ENCODE assay signal across 24 mouse cellular contexts in the genomic region with DNA sequence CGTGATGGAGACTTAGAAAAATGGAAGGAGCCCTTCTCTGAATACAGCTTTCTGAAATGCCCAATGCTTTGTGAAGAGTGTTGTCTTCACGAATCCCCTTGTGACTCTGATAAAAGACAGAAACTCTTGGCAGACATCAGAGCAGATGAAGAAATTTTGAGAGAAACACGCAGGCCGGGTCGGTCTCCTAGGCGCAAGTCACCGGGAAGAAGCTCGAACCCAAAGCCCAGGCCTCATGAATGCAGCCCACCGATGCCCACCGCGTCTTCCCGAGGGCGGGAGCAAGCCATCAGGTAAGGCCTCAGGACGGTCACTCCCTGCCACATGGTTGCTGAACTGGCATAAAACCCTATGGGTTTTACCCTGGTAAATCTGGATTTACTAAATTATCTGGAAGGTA. TPM values are rescaled to one million over a fixed set of nuclear protein-coding genes. Genes with fewer than 3 reads are reported as not detected.
DNase-seq lines count a peak whose midpoint lies in the region; ATAC-seq and TF ChIP-seq lines count a peak whose summit lies in the region.
"Had no signal": no experiment of that assay in that cellular context is flagged by ENCODE, and none has a peak within 500 bp of the region (broad histone marks: within the 10 kb centered on the region; RNA-seq: fewer than 3 reads in every experiment).

No protein-coding gene starts in this region.

- no peak for TF ChIP-seq POLR2A in testis, adult 2 months (IDR thresholded peaks at IDR 0.05; ENCODE audit: control insufficient read depth, low read depth, low read length)

- no peak overlapping the region for H3K27ac ChIP-seq in heart, embryonic 11.5 days (ENCODE audit: low read depth, low read length)
- no peak overlapping the region for H3K27ac ChIP-seq in testis, adult 2 months (ENCODE audit: control insufficient read depth, insufficient read depth, low read depth, low read length)
- no peak overlapping the region for H3K27ac ChIP-seq in brown adipose tissue, adult 24 weeks (replicated peaks; ENCODE audit: low read depth, low read length)
- H3K27ac ChIP-seq: embryonic facial prominence, embryonic 12.5 days; embryonic facial prominence, embryonic 15.5 days; heart, embryonic 15.5 days; hindbrain, embryonic 10.5 days; hindbrain, embryonic 13.5 days; intestine, embryonic 15.5 days had no signal

- no peaks in the 10 kb centered on the region for H3K27me3 ChIP-seq in heart, embryonic 11.5 days (ENCODE audit: control insufficient read depth, insufficient read depth, low read length)
- H3K27me3 ChIP-seq in testis, adult 2 months (ENCODE audit: control insufficient read depth, insufficient read depth, low read length) = no peaks in the 10 kb centered on the region
- H3K27me3 ChIP-seq: embryonic facial prominence, embryonic 12.5 days; embryonic facial prominence, embryonic 15.5 days; heart, embryonic 12.5 days; heart, embryonic 15.5 days; hindbrain, embryonic 13.5 days; intestine, embryonic 15.5 days; Patski had no signal

- H3K4me1 ChIP-seq in heart, embryonic 11.5 days (ENCODE audit: control insufficient read depth, insufficient read depth, low read length) = no peaks in the 10 kb centered on the region
- peaks cover 3% of the 10 kb centered on the region for H3K4me1 ChIP-seq in testis, adult 2 months (ENCODE audit: control insufficient read depth, insufficient read depth, low read length)
- no peaks in the 10 kb centered on the region for H3K4me1 ChIP-seq in brown adipose tissue, adult 24 weeks (ENCODE audit: control insufficient read depth, insufficient read depth, insufficient read length, low read length)
- H3K4me1 ChIP-seq: embryonic facial prominence, embryonic 15.5 days; heart, embryonic 12.5 days; heart, embryonic 15.5 days; hindbrain, embryonic 13.5 days; intestine, embryonic 15.5 days had no signal

- H3K9me3 ChIP-seq in heart, embryonic 11.5 days (replicated peaks; ENCODE audit: control insufficient read depth, low read length) = no peaks in the 10 kb centered on the region
- H3K9me3 ChIP-seq: embryonic facial prominence, embryonic 12.5 days; embryonic facial prominence, embryonic 15.5 days; G1E; heart, embryonic 15.5 days; hindbrain, embryonic 10.5 days; hindbrain, embryonic 13.5 days; intestine, embryonic 15.5 days had no signal

- no peaks in the 10 kb centered on the region for H3K36me3 ChIP-seq in heart, embryonic 11.5 days (ENCODE audit: control insufficient read depth, insufficient read depth, low read length)
- H3K36me3 ChIP-seq in testis, adult 2 months (ENCODE audit: control insufficient read depth, insufficient read depth, low read length) = no peaks in the 10 kb centered on the region; the same call in 1 of the 2 replicates
- H3K36me3 ChIP-seq: embryonic facial prominence, embryonic 12.5 days; embryonic facial prominence, embryonic 15.5 days; G1E; heart, embryonic 15.5 days; hindbrain, embryonic 10.5 days; hindbrain, embryonic 13.5 days; intestine, embryonic 15.5 days had no signal

- WGBS in heart, embryonic 11.5 days (ENCODE audit: insufficient replicate concordance) = 88% methylated on average over 14 of the region's 14 CpGs

- no peak overlapping the region for H3K4me2 ChIP-seq in heart, embryonic 11.5 days
- H3K4me2 ChIP-seq: embryonic facial prominence, embryonic 12.5 days; embryonic facial prominence, embryonic 15.5 days; heart, embryonic 12.5 days; heart, embryonic 15.5 days; hindbrain, embryonic 13.5 days; intestine, embryonic 15.5 days had no signal

- no peak for TF ChIP-seq CTCF in testis, adult 2 months (IDR thresholded peaks at IDR 0.05; ENCODE audit: control insufficient read depth, insufficient read depth, insufficient replicate concordance, low read depth, low read length)

- no peak for ATAC-seq in heart, embryonic 11.5 days (replicated peaks; ENCODE audit: insufficient number of reproducible peaks, low FRiP score, low TSS enrichment)
- ATAC-seq: CD4-positive, CD25-positive, alpha-beta regulatory T cell, adult 4 months; forebrain, embryonic 14.5 days; forebrain, postnatal 0 days; hindbrain, embryonic 16.5 days; intestine, embryonic 15.5 days; Patski had no signal

- DNase-seq in heart, adult 11 months = peak; percentile 90
- DNase-seq in testis, postnatal 10 days (ENCODE audit: low spot score) = no peak
- DNase-seq in lung, postnatal 4 days = no peak
- DNase-seq: cerebellum, adult 18-20 months; cerebellum, adult 9-10 months; cerebellum, postnatal 14 days; forebrain, postnatal 0 days; gastrocnemius, postnatal 36 days; heart, postnatal 10 days had no signal

- no peak overlapping the region for H3K4me3 ChIP-seq in heart, embryonic 11.5 days (ENCODE audit: low read depth, low read length)
- H3K4me3 ChIP-seq in testis, adult 2 months (ENCODE audit: control insufficient read depth, low read depth, low read length) = peak overlapping the region; percentile 32
- H3K4me3 ChIP-seq in brown adipose tissue, adult 24 weeks (ENCODE audit: insufficient read depth, low read depth, low read length) = peak overlapping the region; percentile 31
- H3K4me3 ChIP-seq: embryonic facial prominence, embryonic 12.5 days; embryonic facial prominence, embryonic 15.5 days; heart, embryonic 12.5 days; heart, embryonic 15.5 days; hindbrain, embryonic 10.5 days; hindbrain, embryonic 13.5 days; intestine, embryonic 15.5 days had no signal

- H3K9ac ChIP-seq in heart, embryonic 11.5 days (ENCODE audit: low read depth, low read length) = no peak overlapping the region
- H3K9ac ChIP-seq: embryonic facial prominence, embryonic 12.5 days; embryonic facial prominence, embryonic 15.5 days; forebrain, postnatal 0 days; heart, embryonic 12.5 days; heart, embryonic 15.5 days; hindbrain, embryonic 13.5 days; intestine, embryonic 15.5 days had no signal

RNA-seq across cellular contexts. Expression of a gene that starts 13.5 kb away (rescaled TPM):
- 1.3 and 1.9 TPM in 2 replicates for polyA plus RNA-seq in heart, embryonic 11.5 days (2014; fragmentation: Nextera tagmentation; extraction: Ambion mirVana)
- 75.4 and 75.9 TPM in 2 replicates for polyA plus RNA-seq in testis, adult 2 months (2012; rRNA removed)
- 5.5 and 5.9 TPM in 2 replicates for polyA plus RNA-seq in brown adipose tissue, adult 24 weeks (2012; ENCODE audit: insufficient read depth, insufficient read length, missing spikeins)

RNA-seq across cellular contexts. Expression of a gene that starts 30.5 kb away (rescaled TPM):
- polyA plus RNA-seq in heart, embryonic 11.5 days (2014; fragmentation: Nextera tagmentation; extraction: Ambion mirVana) = 275 and 277 TPM in 2 replicates
- 193 and 369 TPM in 2 replicates for polyA plus RNA-seq in testis, adult 2 months (2012; rRNA removed)
- 98.0 and 116 TPM in 2 replicates for polyA plus RNA-seq in brown adipose tissue, adult 24 weeks (2012; ENCODE audit: insufficient read depth, insufficient read length, missing spikeins)

RNA-seq across cellular contexts. Expression of a gene that starts 38.7 kb away (rescaled TPM):
- 327 and 355 TPM in 2 replicates for polyA plus RNA-seq in heart, embryonic 11.5 days (2014; fragmentation: Nextera tagmentation; extraction: Ambion mirVana)
- 81.6 and 82.8 TPM in 2 replicates for polyA plus RNA-seq in testis, adult 2 months (2012; rRNA removed)
- 196 and 213 TPM in 2 replicates for polyA plus RNA-seq in brown adipose tissue, adult 24 weeks (2012; ENCODE audit: insufficient read depth, insufficient read length, missing spikeins)

RNA-seq across cellular contexts. Expression of a gene that starts 39.0 kb away (rescaled TPM):
- polyA plus RNA-seq in heart, embryonic 11.5 days (2014; fragmentation: Nextera tagmentation; extraction: Ambion mirVana) = 8.2 and 11.5 TPM in 2 replicates
- polyA plus RNA-seq in testis, adult 2 months (2012; rRNA removed) = 0.91 TPM in 1 of 2 replicates, not detected in the other
- polyA plus RNA-seq in brown adipose tissue, adult 24 weeks (2012; ENCODE audit: insufficient read depth, insufficient read length, missing spikeins) = 5.4 and 5.8 TPM in 2 replicates
- polyA plus RNA-seq: G1E had no signal

RNA-seq across cellular contexts. Expression of a gene that starts 49.0 kb away (rescaled TPM):
- 2.2 and 3.1 TPM in 2 replicates for polyA plus RNA-seq in heart, embryonic 11.5 days (2014; fragmentation: Nextera tagmentation; extraction: Ambion mirVana)
- polyA plus RNA-seq in testis, adult 2 months (2012; rRNA removed) = 2.1 and 2.6 TPM in 2 replicates
- 29.4 and 32.5 TPM in 2 replicates for polyA plus RNA-seq in brown adipose tissue, adult 24 weeks (2012; ENCODE audit: insufficient read depth, insufficient read length, missing spikeins)

Comparison
In these comparisons a context has a peak if more than half of its experiments do, and no peak if none do; other contexts are left out.
1. RNA of a gene that starts 13.5 kb away (polyA plus RNA-seq): 75.4 to 75.9 TPM in testis, adult 2 months; 5.5 to 5.9 TPM in brown adipose tissue, adult 24 weeks and 1.3 to 1.9 TPM in heart, embryonic 11.5 days; every median in the first group is over 10 times any median in the second.